Mouse (Mus musculus): Measurements from ENCODE around the gene Pakap. TPM values are rescaled to one million over a fixed set of nuclear protein-coding genes. Genes with fewer than 3 reads are reported as not detected.

The Pakap gene
- polyA plus RNA-seq, 1 experiment from 2014 or later, result 25.7 TPM

DNA sequence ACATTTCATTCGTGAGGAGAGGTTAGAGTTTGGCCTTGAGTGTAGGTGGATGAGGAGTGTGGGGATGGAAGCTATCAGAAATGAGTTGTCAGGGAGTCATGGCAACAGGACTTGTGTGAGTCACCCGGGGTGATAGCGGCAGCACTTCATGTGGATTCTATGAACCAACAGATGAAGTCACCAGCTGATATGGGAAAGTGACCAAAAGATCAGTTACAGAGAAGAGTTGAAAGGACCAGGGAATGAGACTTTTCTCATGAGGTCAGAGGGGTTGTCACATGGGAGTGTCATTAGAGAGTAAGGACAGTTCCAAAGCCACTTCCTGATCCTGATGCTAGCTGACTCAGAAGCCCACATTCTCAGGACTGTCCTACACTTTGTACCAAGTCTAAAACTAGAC is 38.3 kb downstream of the Pakap start:
- Histone ChIP-seq H3K27me3 (ENCODE audit: control insufficient read depth, insufficient read depth, low read length) (no peaks in the 10 kb centered on the region), H3K4me3 (replicated peaks; ENCODE audit: low read length) (no peak overlapping the region), H3K9me3 (replicated peaks; ENCODE audit: control insufficient read depth, low read length) (no peaks in the 10 kb centered on the region), H3K36me3 (ENCODE audit: control insufficient read depth, insufficient read depth, low read length) (no peaks in the 10 kb centered on the region), H3K4me1 (ENCODE audit: control insufficient read depth, insufficient read depth, low read length) (peaks cover 4% of the 10 kb centered on the region; the same call in 1 of the 2 replicates), H3K4me2 (ENCODE audit: low read depth, low read length) (no peak overlapping the region), H3K27ac (ENCODE audit: low read length) (no peak overlapping the region), H3K9ac (ENCODE audit: low read length) (no peak overlapping the region)
- no peak for ATAC-seq (ENCODE audit: insufficient read depth, low FRiP score)
- 75% methylated on average over 3 of the region's 3 CpGs for WGBS

DNA sequence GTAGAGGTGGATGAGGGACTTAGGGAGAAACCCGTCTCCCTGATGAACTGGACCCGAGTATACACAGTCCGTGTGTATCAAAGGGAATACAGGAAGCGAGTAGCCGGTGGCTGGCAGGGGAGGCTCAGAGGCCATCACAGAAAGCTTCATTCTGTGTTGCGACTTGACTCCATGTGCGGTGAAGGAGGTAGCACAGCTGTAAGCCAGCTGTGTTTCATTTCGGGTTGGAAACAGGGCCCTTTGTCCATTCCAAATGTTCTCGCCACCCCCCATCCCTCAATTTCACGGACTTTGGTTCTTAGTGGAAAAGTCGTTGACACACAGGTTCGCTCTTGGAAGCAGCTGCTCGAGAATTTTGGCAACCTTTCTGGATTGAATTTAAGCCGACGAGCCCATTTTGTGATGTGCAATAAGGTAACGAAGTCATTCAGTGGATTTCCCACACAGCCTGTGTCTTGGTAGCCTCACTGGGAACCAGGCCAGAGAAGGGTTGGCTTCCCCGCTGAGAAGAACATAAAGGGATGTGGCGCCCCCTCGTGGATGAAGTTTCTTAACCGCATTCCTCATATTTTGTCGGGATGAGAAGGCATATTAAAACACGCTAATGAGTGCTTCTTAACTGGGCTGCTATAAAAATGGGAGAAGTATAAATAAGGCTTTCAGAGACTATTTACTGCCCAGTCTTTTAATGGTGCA is 39.4 kb downstream of the Pakap start:
- Histone ChIP-seq H3K4me2 (ENCODE audit: low read depth, low read length) (peak overlapping the region; percentile 42), H3K36me3 (ENCODE audit: control insufficient read depth, insufficient read depth, low read length) (no peaks in the 10 kb centered on the region), H3K4me3 (replicated peaks; ENCODE audit: low read length) (peak overlapping the region; percentile 20), H3K27ac (ENCODE audit: low read length) (peak overlapping the region; percentile 39), H3K27me3 (ENCODE audit: control insufficient read depth, insufficient read depth, low read length) (no peaks in the 10 kb centered on the region), H3K9ac (ENCODE audit: low read length) (no peak overlapping the region), H3K9me3 (replicated peaks; ENCODE audit: control insufficient read depth, low read length) (no peaks in the 10 kb centered on the region), H3K4me1 (ENCODE audit: control insufficient read depth, insufficient read depth, low read length) (peaks cover 9% of the 10 kb centered on the region)
- WGBS, result 21% methylated on average over 22 of the region's 22 CpGs
- ATAC-seq (ENCODE audit: insufficient read depth, low FRiP score), result peak; percentile 68

DNA sequence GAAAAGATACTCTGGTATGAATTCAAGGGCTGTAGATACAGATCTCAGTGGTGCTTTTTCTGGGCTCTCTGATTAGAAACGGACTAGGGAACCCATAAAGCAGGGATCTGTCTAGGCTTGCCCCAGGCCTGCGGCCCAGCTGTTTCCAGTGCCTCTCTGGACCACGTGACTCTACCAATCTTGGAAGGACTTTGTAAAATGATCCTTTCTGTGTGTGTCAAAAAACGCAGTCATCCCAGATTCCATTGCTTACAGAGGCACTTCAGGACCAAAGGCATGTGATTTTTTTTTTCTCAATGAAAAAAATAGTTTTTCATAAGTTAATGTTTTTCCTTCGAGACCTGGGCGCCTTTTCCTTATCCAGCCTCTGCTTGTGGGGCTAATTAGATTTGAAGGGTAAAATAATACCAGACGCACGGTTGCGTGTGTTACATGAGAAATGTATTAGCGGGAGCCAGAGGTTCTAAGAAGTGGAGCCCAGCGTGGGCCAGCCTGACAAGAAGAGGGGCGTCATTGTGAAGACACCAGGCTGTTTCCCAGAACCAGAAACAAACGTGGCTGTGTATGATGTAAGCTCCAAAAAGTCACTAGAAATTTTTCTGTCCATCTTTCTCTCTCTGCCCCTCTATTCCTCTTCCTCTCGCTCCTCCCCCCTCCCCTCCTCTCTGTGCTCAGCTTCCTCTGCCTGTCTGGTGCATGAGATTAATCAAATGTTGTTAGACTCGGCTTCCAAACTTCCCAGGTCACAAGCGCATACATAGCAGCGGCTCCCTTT is 43.5 kb downstream of the Pakap start:
- H3K27me3 ChIP-seq (ENCODE audit: control insufficient read depth, insufficient read depth, low read length), result no peaks in the 10 kb centered on the region
- H3K9ac ChIP-seq (ENCODE audit: low read length), result no peak overlapping the region
- H3K27ac ChIP-seq (ENCODE audit: low read length), result peak overlapping the region; percentile 39
- peak; percentile 41; the same call in 1 of the 2 replicates for ATAC-seq (ENCODE audit: insufficient read depth, low FRiP score)
- no peaks in the 10 kb centered on the region for H3K9me3 ChIP-seq (replicated peaks; ENCODE audit: control insufficient read depth, low read length)
- H3K4me1 ChIP-seq (ENCODE audit: control insufficient read depth, insufficient read depth, low read length), result peaks cover 9% of the 10 kb centered on the region
- no peak overlapping the region for H3K4me3 ChIP-seq (replicated peaks; ENCODE audit: low read length)
- 29% methylated on average over 17 of the region's 17 CpGs for WGBS
- 0 out of 2 replicates have a peak overlapping the region, but pooled peaks have one; percentile 22 for H3K4me2 ChIP-seq (ENCODE audit: low read depth, low read length)
- no peaks in the 10 kb centered on the region for H3K36me3 ChIP-seq (ENCODE audit: control insufficient read depth, insufficient read depth, low read length)

DNA sequence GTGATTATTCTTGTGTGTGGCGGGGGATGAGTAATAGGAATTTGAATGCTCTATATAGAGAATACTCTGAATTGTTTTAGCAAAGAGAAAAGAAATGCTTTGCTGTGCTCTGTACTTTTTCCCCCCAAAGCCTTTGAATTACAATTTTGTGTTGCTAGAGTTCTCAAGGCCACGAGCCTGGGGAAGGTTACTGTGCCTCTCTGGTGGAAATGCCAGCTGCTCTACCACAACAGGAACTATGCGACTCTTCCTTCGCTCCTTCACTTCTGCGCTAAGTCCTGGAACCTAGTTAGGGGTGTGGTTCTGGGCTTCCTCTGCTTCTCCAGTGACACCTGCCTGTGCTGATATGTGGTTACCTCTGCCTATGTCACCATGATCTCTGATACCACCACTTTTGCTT is 44.7 kb downstream of the Pakap start:
- Histone ChIP-seq H3K9ac (ENCODE audit: low read length) (no peak overlapping the region), H3K27me3 (ENCODE audit: control insufficient read depth, insufficient read depth, low read length) (no peaks in the 10 kb centered on the region), H3K36me3 (ENCODE audit: control insufficient read depth, insufficient read depth, low read length) (no peaks in the 10 kb centered on the region), H3K4me2 (ENCODE audit: low read depth, low read length) (no peak overlapping the region), H3K27ac (ENCODE audit: low read length) (no peak overlapping the region), H3K9me3 (replicated peaks; ENCODE audit: control insufficient read depth, low read length) (no peaks in the 10 kb centered on the region), H3K4me1 (ENCODE audit: control insufficient read depth, insufficient read depth, low read length) (peaks cover 9% of the 10 kb centered on the region), H3K4me3 (replicated peaks; ENCODE audit: low read length) (no peak overlapping the region)
- WGBS, result 86% methylated on average over 5 of the region's 5 CpGs
- ATAC-seq (ENCODE audit: insufficient read depth, low FRiP score), result no peak

DNA sequence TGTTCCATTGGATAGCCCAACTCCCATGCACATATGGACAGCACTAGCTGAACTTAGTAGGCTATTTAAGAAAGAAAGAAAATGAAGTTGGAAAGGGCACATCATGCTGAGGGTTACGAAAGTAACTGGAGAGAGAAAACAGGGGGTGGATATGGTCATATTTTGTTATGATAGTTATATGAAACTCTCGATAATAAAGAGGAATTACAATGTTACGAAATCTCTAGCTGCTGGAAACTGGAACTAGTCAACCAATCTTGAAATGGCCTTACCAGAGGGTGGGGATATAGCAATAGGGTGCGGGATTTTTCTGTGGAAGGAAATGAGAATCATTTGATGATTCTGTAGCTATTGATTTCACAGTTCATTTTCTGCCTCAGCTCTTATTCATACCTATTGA is 46.7 kb downstream of the Pakap start:
- ATAC-seq (ENCODE audit: insufficient read depth, low FRiP score), result no peak
- Histone ChIP-seq H3K36me3 (ENCODE audit: control insufficient read depth, insufficient read depth, low read length) (no peaks in the 10 kb centered on the region), H3K9ac (ENCODE audit: low read length) (no peak overlapping the region), H3K4me1 (ENCODE audit: control insufficient read depth, insufficient read depth, low read length) (peaks cover 9% of the 10 kb centered on the region), H3K4me3 (replicated peaks; ENCODE audit: low read length) (no peak overlapping the region), H3K9me3 (replicated peaks; ENCODE audit: control insufficient read depth, low read length) (no peaks in the 10 kb centered on the region), H3K27me3 (ENCODE audit: control insufficient read depth, insufficient read depth, low read length) (no peaks in the 10 kb centered on the region), H3K4me2 (ENCODE audit: low read depth, low read length) (no peak overlapping the region), H3K27ac (ENCODE audit: low read length) (no peak overlapping the region)
- 91% methylated on average over 4 of the region's 4 CpGs for WGBS

DNA sequence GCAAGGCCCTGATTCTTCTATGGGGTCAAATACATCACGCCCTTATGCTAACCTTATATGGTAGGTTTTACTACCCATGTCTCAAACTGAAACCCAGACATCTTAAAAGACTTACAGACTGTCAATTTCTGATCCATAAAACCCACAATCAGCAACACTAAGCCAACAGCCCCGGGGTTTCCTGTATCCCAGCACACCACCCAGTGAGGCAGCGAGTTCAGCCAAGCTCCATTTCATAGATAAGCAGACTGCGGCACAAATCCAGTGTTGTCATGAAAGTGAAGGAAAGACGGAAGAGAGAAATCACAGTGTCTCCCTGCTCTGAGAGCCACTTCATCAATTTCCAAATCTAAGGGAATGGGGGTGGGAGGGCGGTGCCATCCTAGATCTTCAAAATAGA is 50.8 kb downstream of the Pakap start:
- Histone ChIP-seq H3K4me2 (ENCODE audit: low read depth, low read length) (no peak overlapping the region), H3K36me3 (ENCODE audit: control insufficient read depth, insufficient read depth, low read length) (no peaks in the 10 kb centered on the region), H3K9ac (ENCODE audit: low read length) (no peak overlapping the region), H3K27ac (ENCODE audit: low read length) (no peak overlapping the region), H3K4me3 (replicated peaks; ENCODE audit: low read length) (no peak overlapping the region), H3K27me3 (ENCODE audit: control insufficient read depth, insufficient read depth, low read length) (no peaks in the 10 kb centered on the region), H3K4me1 (ENCODE audit: control insufficient read depth, insufficient read depth, low read length) (no peaks in the 10 kb centered on the region), H3K9me3 (replicated peaks; ENCODE audit: control insufficient read depth, low read length) (no peaks in the 10 kb centered on the region)
- no peak for ATAC-seq (ENCODE audit: insufficient read depth, low FRiP score)
- WGBS, result 88% methylated on average over 6 of the region's 6 CpGs

DNA sequence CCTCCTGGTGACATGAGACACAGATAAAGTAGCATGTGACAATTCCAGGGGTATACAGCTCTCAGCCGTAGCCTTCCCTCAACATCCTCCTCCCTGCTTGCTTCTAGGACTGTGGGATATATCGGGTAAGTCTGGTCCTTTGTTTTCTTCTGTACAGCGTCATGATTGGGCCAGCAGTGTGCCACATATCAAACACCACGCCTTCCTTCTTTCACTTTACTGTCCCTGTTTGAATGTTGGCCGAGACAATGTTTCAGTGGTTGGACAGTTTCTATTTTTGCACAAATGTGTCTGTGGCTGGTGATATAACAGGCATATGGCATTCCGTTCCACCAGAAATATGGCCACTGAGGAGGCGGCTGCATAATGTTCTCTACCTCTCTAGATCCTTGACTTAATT is 54.8 kb downstream of the Pakap start:
- no peak overlapping the region for H3K4me3 ChIP-seq (replicated peaks; ENCODE audit: low read length)
- H3K4me2 ChIP-seq (ENCODE audit: low read depth, low read length), result no peak overlapping the region
- no peak overlapping the region for H3K9ac ChIP-seq (ENCODE audit: low read length)
- no peak for ATAC-seq (ENCODE audit: insufficient read depth, low FRiP score)
- no peaks in the 10 kb centered on the region for H3K27me3 ChIP-seq (ENCODE audit: control insufficient read depth, insufficient read depth, low read length)
- H3K4me1 ChIP-seq (ENCODE audit: control insufficient read depth, insufficient read depth, low read length), result no peaks in the 10 kb centered on the region
- H3K36me3 ChIP-seq (ENCODE audit: control insufficient read depth, insufficient read depth, low read length), result no peaks in the 10 kb centered on the region
- H3K27ac ChIP-seq (ENCODE audit: low read length), result no peak overlapping the region
- 72% methylated on average over 7 of the region's 7 CpGs for WGBS
- no peaks in the 10 kb centered on the region for H3K9me3 ChIP-seq (replicated peaks; ENCODE audit: control insufficient read depth, low read length)

DNA sequence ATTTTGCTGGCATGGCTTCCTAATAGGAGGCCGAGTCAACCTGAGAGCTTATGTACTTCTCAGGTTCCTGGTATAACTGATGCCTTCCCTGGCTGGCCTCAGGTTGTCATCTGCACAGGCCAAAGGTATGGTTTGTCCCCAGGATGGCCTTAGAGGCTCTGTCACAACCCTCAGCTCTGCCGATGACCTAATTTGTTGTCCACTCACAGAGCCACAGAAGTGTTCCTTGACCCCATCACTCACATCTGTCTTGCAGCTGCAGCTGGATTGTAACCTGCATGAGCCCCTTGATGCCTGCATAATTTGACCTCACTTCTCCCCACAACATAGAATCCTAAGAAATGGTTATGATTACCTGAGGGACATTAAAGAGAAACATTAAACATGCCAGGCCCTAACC is 56.8 kb downstream of the Pakap start:
- no peak for ATAC-seq (ENCODE audit: insufficient read depth, low FRiP score)
- H3K4me2 ChIP-seq (ENCODE audit: low read depth, low read length), result no peak overlapping the region
- 83% methylated on average over 2 of the region's 2 CpGs for WGBS
- no peaks in the 10 kb centered on the region for H3K36me3 ChIP-seq (ENCODE audit: control insufficient read depth, insufficient read depth, low read length)
- no peak overlapping the region for H3K27ac ChIP-seq (ENCODE audit: low read length)
- no peaks in the 10 kb centered on the region for H3K27me3 ChIP-seq (ENCODE audit: control insufficient read depth, insufficient read depth, low read length)
- no peak overlapping the region for H3K9ac ChIP-seq (ENCODE audit: low read length)
- no peaks in the 10 kb centered on the region for H3K4me1 ChIP-seq (ENCODE audit: control insufficient read depth, insufficient read depth, low read length)
- no peak overlapping the region for H3K4me3 ChIP-seq (replicated peaks; ENCODE audit: low read length)
- no peaks in the 10 kb centered on the region for H3K9me3 ChIP-seq (replicated peaks; ENCODE audit: control insufficient read depth, low read length)

DNA sequence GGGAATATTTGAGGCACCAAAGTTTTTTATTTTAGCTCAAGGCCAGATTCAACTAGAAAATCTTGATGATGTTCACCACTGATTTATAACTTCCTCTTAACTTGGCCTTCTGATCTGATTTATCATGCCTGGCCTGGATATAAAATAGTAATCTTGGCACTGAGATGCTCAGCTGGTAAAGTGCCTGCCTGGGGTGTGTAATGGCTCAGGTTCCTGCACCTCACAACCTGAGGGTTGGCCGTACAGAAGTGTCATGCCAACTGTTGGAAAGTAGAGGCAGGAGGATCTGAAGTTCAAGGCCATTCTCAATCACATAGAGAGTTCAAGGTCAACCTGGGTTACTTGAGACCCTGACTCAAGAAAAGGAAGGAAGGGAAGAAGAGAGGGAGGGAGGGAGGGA is 57.3 kb downstream of the Pakap start:
- ATAC-seq (ENCODE audit: insufficient read depth, low FRiP score), result no peak
- no peak overlapping the region for H3K4me3 ChIP-seq (replicated peaks; ENCODE audit: low read length)
- no peaks in the 10 kb centered on the region for H3K36me3 ChIP-seq (ENCODE audit: control insufficient read depth, insufficient read depth, low read length)
- 75% methylated on average over 1 of the region's 1 CpGs for WGBS
- no peaks in the 10 kb centered on the region for H3K27me3 ChIP-seq (ENCODE audit: control insufficient read depth, insufficient read depth, low read length)
- H3K4me1 ChIP-seq (ENCODE audit: control insufficient read depth, insufficient read depth, low read length), result no peaks in the 10 kb centered on the region
- no peak overlapping the region for H3K27ac ChIP-seq (ENCODE audit: low read length)
- no peak overlapping the region for H3K9ac ChIP-seq (ENCODE audit: low read length)
- H3K9me3 ChIP-seq (replicated peaks; ENCODE audit: control insufficient read depth, low read length), result no peaks in the 10 kb centered on the region
- no peak overlapping the region for H3K4me2 ChIP-seq (ENCODE audit: low read depth, low read length)

All from stomach, embryonic 16.5 days (tissue).